18 mouse cellular contexts compared by ENCODE assay signal in genomic region chr11:32681192-32681795, GRCm38 (mm10). TPM values are rescaled to one million over a fixed set of nuclear protein-coding genes. Genes with fewer than 3 reads are reported as not detected.
A peak's percentile ranks its signal among the peaks of the same experiment; 100 is the strongest.
DNase-seq lines count a peak whose midpoint lies in the region; ATAC-seq and TF ChIP-seq lines count a peak whose summit lies in the region.
"Had no signal": no experiment of that assay in that cellular context is flagged by ENCODE, and none has a peak within 500 bp of the region (broad histone marks: within the 10 kb centered on the region; RNA-seq: fewer than 3 reads in every experiment).

No protein-coding gene starts in this region.

- TF ChIP-seq CTCF in liver, adult 2 months (IDR thresholded peaks at IDR 0.05; ENCODE audit: low read depth, low read length) = no peak

- no peak overlapping the region for H3K4me3 ChIP-seq in liver, adult 2 months (ENCODE audit: insufficient read depth, low read depth, low read length)
- no peak overlapping the region for H3K4me3 ChIP-seq in liver, embryonic 11.5 days (ENCODE audit: low read depth, low read length)
- H3K4me3 ChIP-seq: embryonic facial prominence, embryonic 10.5 days; heart, embryonic 12.5 days; hindbrain, embryonic 15.5 days had no signal

- ATAC-seq in liver, embryonic 11.5 days (replicated peaks; ENCODE audit: low FRiP score) = no peak
- ATAC-seq: forebrain, embryonic 14.5 days had no signal

- peak; percentile 24 for DNase-seq in kidney, adult 9 months
- no peak for DNase-seq in kidney, postnatal 14 days
- DNase-seq in liver, adult 2 months (ENCODE audit: extremely low read depth, low read depth, low spot score) = peak; percentile 78
- DNase-seq in liver, embryonic 11.5 days (ENCODE audit: low spot score) = no peak
- peak; percentile 58 for DNase-seq in ZHBTc4 (ENCODE audit: low read depth, low spot score)
- no peak for DNase-seq in frontal cortex, postnatal 10 days (ENCODE audit: low spot score in 2 of 2)
- no peak for DNase-seq in gastrocnemius, adult 18-20 months (ENCODE audit: low spot score)
- DNase-seq: adrenal gland, adult 2 months; adrenal gland, postnatal 25 days; cerebellum, adult 18-20 months; cerebellum, adult 9-11 months; cerebellum, postnatal 36 days; gastrocnemius, postnatal 14 days; heart, postnatal 36 days had no signal

- peaks cover 30% of the 10 kb centered on the region for H3K4me1 ChIP-seq in liver, adult 2 months (ENCODE audit: control insufficient read depth, insufficient read depth, low read length)
- H3K4me1 ChIP-seq in liver, embryonic 11.5 days (replicated peaks; ENCODE audit: control insufficient read depth, insufficient read depth, low read length) = peaks cover 29% of the 10 kb centered on the region

- H3K4me2 ChIP-seq in liver, embryonic 11.5 days = no peak overlapping the region
- H3K4me2 ChIP-seq: heart, embryonic 12.5 days; hindbrain, embryonic 15.5 days had no signal

- H3K9ac ChIP-seq in liver, adult 2 months (ENCODE audit: low read depth, low read length) = no peak overlapping the region
- H3K9ac ChIP-seq in liver, embryonic 11.5 days (ENCODE audit: low read depth, low read length) = no peak overlapping the region
- H3K9ac ChIP-seq: heart, embryonic 12.5 days; hindbrain, embryonic 15.5 days had no signal

- no peaks in the 10 kb centered on the region for H3K36me3 ChIP-seq in liver, adult 2 months (ENCODE audit: control insufficient read depth, insufficient read depth, low read length)
- no peaks in the 10 kb centered on the region for H3K36me3 ChIP-seq in liver, embryonic 11.5 days (ENCODE audit: control insufficient read depth, insufficient read depth, low read length)
- H3K36me3 ChIP-seq: embryonic facial prominence, embryonic 10.5 days; heart, embryonic 12.5 days; hindbrain, embryonic 15.5 days had no signal

- TF ChIP-seq POLR2A in liver, adult 2 months (IDR thresholded peaks at IDR 0.05; ENCODE audit: extremely low read depth, insufficient read depth, low read length) = no peak

- H3K27ac ChIP-seq in liver, adult 2 months (replicated peaks; ENCODE audit: insufficient read depth, low read depth, low read length) = no peak overlapping the region
- no peak overlapping the region for H3K27ac ChIP-seq in liver, embryonic 11.5 days (ENCODE audit: low read depth, low read length)
- H3K27ac ChIP-seq: embryonic facial prominence, embryonic 10.5 days; hindbrain, embryonic 15.5 days had no signal

- WGBS in liver, adult 2 months = 15% methylated on average over 3 of the region's 3 CpGs
- 70% methylated on average over 3 of the region's 3 CpGs for WGBS in liver, embryonic 11.5 days

- no peaks in the 10 kb centered on the region for H3K9me3 ChIP-seq in liver, embryonic 11.5 days (ENCODE audit: control insufficient read depth, low read length)
- H3K9me3 ChIP-seq: embryonic facial prominence, embryonic 10.5 days; heart, embryonic 12.5 days; hindbrain, embryonic 15.5 days had no signal

- no peaks in the 10 kb centered on the region for H3K27me3 ChIP-seq in liver, adult 2 months (ENCODE audit: control insufficient read depth, insufficient read depth, low read length)
- H3K27me3 ChIP-seq in liver, embryonic 11.5 days (replicated peaks; ENCODE audit: control insufficient read depth, insufficient read depth, low read length) = no peaks in the 10 kb centered on the region
- H3K27me3 ChIP-seq: heart, embryonic 12.5 days; hindbrain, embryonic 15.5 days had no signal

- H3K79me2 ChIP-seq in liver, adult 2 months (ENCODE audit: control insufficient read depth, insufficient read depth, low read length) = peaks cover 44% of the 10 kb centered on the region

RNA-seq across cellular contexts. Expression of gene Fbxw11, which starts 38.8 kb away (rescaled TPM):
- total RNA-seq in liver, adult 2 months (2014; rRNA removed) = 20.8 and 27.4 TPM in 2 replicates
- 20.3 and 22.5 TPM in 2 replicates for polyA plus RNA-seq in liver, adult 2 months (2012; rRNA removed)
- polyA plus RNA-seq in liver, embryonic 11.5 days (2014; fragmentation: Nextera tagmentation; extraction: Ambion mirVana) = 44.2 and 54.1 TPM in 2 replicates
- 10 to 100 TPM; 55.5 to 66.3 TPM for total RNA-seq in gastrocnemius, adult 18-20 months (2021)

Comparison
In these comparisons a context has a peak if more than half of its experiments do, and no peak if none do; other contexts are left out.
1. DNase-seq: peak in kidney, adult 9 months (single experiment), liver, adult 2 months (single experiment) and ZHBTc4 (single experiment); none in kidney, postnatal 14 days (single experiment), liver, embryonic 11.5 days (single experiment), frontal cortex, postnatal 10 days (0 of 2) and gastrocnemius, adult 18-20 months (single experiment).